Mouse (Mus musculus) ES-E14 (cell line): ENCODE results near the gene Abca6. TPM values are rescaled to one million over a fixed set of nuclear protein-coding genes. Genes with fewer than 3 reads are reported as not detected.
A peak's percentile ranks its signal among the peaks of the same experiment; 100 is the strongest.

Source experiments
- DNase-seq: peaks from one replicate; pipeline ENCODE4 v3.0.0-alpha.2; 2013; ENCODE audit warnings: low read depth, low spot score
- H3K27ac ChIP-seq: 2 replicates; pipeline ENCODE4 v1.5.1; 2012; ENCODE audit warnings: low read depth, mild to moderate bottlenecking, low read length, moderate library complexity, mixed read lengths; ENCODE audit not compliant: poor library complexity, insufficient read depth, severe bottlenecking
- H3K36me3 ChIP-seq: 2 replicates; pipeline ENCODE4 v1.6.1; 2012; ENCODE audit warnings: mild to moderate bottlenecking, low read length, moderate library complexity, mixed read lengths; ENCODE audit not compliant: control insufficient read depth, poor library complexity, insufficient read depth, severe bottlenecking
- H3K4me1 ChIP-seq, 2 experiments: fragments of 150-350 bp in 1 of 2; sonication (generic) in 1 of 2; 2 replicates each; pipeline ENCODE4 v1.6.1; 2012; ENCODE audit warnings: low read length in 2 of 2, mild to moderate bottlenecking in 1 of 2, mixed read lengths in 1 of 2; ENCODE audit not compliant: control insufficient read depth in 2 of 2, insufficient read depth in 2 of 2, poor library complexity in 1 of 2
- H3K4me3 ChIP-seq, 2 experiments: fragments of 150-350 bp in 1 of 2; sonication (generic) in 1 of 2; 2 replicates each; pipeline ENCODE4 v1.5.1; 2012; ENCODE audit warnings: low read length in 2 of 2, low read depth in 1 of 2, mild to moderate bottlenecking in 1 of 2, mixed read lengths in 1 of 2; ENCODE audit not compliant: insufficient read depth in 1 of 2, poor library complexity in 1 of 2, severe bottlenecking in 1 of 2
- H3K9ac ChIP-seq: 2 replicates; pipeline ENCODE4 v1.6.1; 2012; ENCODE audit warnings: low read depth, mild to moderate bottlenecking, low read length, mixed read lengths; ENCODE audit not compliant: poor library complexity, insufficient read depth, severe bottlenecking
- H3K9me3 ChIP-seq: fragments of 150-350 bp; sonication (generic); 2 replicates; pipeline ENCODE4 v1.6.1; 2012; ENCODE audit warnings: low read depth, mild to moderate bottlenecking, low read length; ENCODE audit not compliant: control insufficient read depth, insufficient read depth
- CHD2 ChIP-seq: IDR thresholded peaks from 2 replicates; pipeline ENCODE4 v1.6.1; 2014; ENCODE audit warnings: mild to moderate bottlenecking, low read depth, low read length, inconsistent platforms
- HCFC1 ChIP-seq: IDR thresholded peaks from 2 replicates; pipeline ENCODE4 v1.6.1; 2012; ENCODE audit warnings: low read length, inconsistent platforms, borderline replicate concordance; ENCODE audit not compliant: insufficient read depth
- MAFK ChIP-seq: IDR thresholded peaks from 2 replicates; pipeline ENCODE4 v1.6.1; 2014; ENCODE audit warnings: mild to moderate bottlenecking, low read depth, low read length, inconsistent platforms; ENCODE audit not compliant: insufficient read depth
- ZC3H11A ChIP-seq: IDR thresholded peaks from 2 replicates; pipeline ENCODE4 v1.6.1; 2012; ENCODE audit warnings: low read depth, mild to moderate bottlenecking, inconsistent platforms, low read length, borderline replicate concordance
- ZNF384 ChIP-seq: IDR thresholded peaks from 2 replicates; pipeline ENCODE4 v1.6.1; 2012; ENCODE audit warnings: low read depth, low read length, inconsistent platforms
- in situ Hi-C, 2 experiments: fragments of 600-800 bp; cut with MboI; formaldehyde crosslinking; loops; one replicate each; pipeline ENCODE4 v1.15.1; 2025; ENCODE audit warnings: low sequenced_read_pairs in 2 of 2, inconsistent platforms in 1 of 2; ENCODE audit not compliant: unreplicated experiment in 2 of 2
- total RNA-seq: library from RNA; depleted of rRNA; stranded (reverse); fragments of 300-350 nt; gene quantifications from 2 replicates; pipeline ENCODE4 v1.2.3, GENCODE M21; 2012

The Abca6 gene
- total RNA-seq, 1 experiment: 0.18 TPM

DNA sequence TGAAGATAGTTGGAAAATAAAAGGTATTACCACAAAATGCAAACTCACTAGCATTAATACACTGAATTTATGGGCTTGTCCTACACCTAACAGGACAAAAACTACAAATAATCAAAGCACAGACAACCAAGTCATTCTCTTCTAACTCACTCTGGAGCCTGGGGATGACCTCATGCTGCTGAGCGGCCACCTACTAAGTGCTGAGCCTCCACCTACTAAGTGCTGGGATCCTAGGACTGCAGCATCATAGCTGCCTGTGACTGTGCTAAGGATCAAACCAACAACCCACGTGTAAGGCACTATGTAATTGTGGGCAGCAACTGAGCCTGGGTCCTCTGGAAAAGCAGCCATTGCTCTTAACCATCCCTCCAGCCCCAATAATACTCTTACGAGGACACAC lies 34.8 kb upstream of the Abca6 start:
- no peaks in the 10 kb centered on the region for H3K36me3 ChIP-seq
- no peak overlapping the region for H3K4me3 ChIP-seq
- no peaks in the 10 kb centered on the region for H3K9me3 ChIP-seq
- TF ChIP-seq MAFK (no peak), ZC3H11A (no peak), HCFC1 (no peak), ZNF384 (no peak), CHD2 (no peak)
- no peaks in the 10 kb centered on the region for H3K4me1 ChIP-seq
- in situ Hi-C loops: no loop called here
- H3K27ac ChIP-seq: no peak overlapping the region
- no peak for DNase-seq
- no peak overlapping the region for H3K9ac ChIP-seq

DNA sequence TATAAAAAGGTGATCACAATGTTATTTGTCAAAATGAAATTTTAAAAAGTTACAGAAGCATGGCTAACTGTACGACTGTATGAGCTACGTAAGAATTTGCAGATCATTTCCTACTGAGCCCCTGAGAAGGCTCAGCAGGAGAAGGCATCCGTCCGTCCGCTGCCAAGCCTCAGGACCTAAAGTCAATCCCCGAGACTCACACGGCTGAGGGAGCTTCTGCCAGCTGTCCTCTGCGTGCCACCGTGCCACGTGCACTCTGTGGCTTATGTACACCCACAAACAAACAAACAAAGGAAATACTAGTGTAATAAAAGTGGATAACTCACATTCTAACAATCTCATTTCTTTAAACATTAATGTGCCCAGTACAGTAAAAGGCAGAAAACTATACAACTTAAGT lies 33.3 kb upstream of the Abca6 start:
- DNase-seq: no peak
- no peaks in the 10 kb centered on the region for H3K36me3 ChIP-seq
- H3K9ac ChIP-seq: no peak overlapping the region
- TF ChIP-seq ZC3H11A: no peak
- H3K4me1 ChIP-seq: no peaks in the 10 kb centered on the region
- no peak overlapping the region for H3K4me3 ChIP-seq
- H3K27ac ChIP-seq: no peak overlapping the region
- in situ Hi-C loops: no loop called here
- no peaks in the 10 kb centered on the region for H3K9me3 ChIP-seq

DNA sequence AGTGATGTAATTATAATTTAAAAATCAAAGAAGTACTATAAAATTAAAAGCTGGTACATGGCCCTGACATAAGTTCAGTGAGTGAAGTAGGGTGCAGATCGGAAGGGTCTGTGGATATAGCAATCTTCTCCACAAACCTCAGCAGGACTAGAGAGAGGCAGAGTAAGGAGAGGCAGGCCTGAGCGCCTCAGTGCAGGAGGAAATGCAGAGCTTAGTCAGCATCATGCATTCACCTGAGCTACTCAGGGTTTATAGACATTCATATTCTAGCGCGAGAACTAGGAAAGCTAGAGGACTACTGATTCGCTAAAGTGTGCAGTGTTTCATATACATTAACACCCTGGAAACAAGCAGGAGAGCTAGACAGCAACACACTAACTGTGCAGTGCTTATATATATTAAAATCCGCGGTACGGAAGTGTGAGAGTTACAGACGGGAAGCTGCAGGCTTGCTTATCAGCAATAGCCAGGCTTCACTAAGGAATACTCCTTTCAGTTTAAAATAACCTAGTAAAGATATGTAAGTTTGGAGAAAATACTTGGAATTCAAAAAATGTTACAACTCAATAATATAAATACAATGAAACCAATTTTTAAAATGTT lies 32.7 kb upstream of the Abca6 start:
- Histone ChIP-seq H3K9me3 (no peaks in the 10 kb centered on the region), H3K4me3 (no peak overlapping the region), H3K36me3 (no peaks in the 10 kb centered on the region), H3K9ac (no peak overlapping the region), H3K4me1 (no peaks in the 10 kb centered on the region), H3K27ac (no peak overlapping the region)
- DNase-seq: no peak
- TF ChIP-seq HCFC1 (no peak), ZNF384 (no peak), ZC3H11A (no peak)
- in situ Hi-C loops: no loop called here

DNA sequence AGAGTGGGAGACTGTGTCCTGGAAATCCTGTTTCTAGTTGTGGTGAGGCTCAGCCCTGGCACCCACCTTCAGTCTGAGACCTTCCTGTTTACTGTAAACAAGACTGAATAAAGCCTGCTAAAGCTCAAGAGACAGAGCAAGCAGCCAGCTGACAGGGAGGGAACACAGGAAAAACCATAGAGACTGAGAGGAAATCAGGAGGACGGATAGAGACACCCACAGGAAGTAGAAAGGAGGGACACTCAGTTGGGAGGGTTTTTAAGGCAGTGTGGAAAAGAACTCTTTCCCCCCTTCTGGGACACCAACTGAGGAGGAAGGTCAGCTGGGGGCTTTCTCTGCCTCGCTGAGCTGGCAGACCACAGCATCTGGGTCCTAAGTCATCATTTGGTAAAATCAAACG lies 23.2 kb upstream of the Abca6 start:
- H3K4me1 ChIP-seq: no peaks in the 10 kb centered on the region
- no peaks in the 10 kb centered on the region for H3K9me3 ChIP-seq
- no peaks in the 10 kb centered on the region for H3K36me3 ChIP-seq
- H3K27ac ChIP-seq: no peak overlapping the region
- H3K4me3 ChIP-seq: peak overlapping the region in 1 of 2 experiments; percentile 22; a peak in 1 of 4 replicates
- no peak for DNase-seq
- H3K9ac ChIP-seq: no peak overlapping the region
- TF ChIP-seq ZNF384: no peak
- TF ChIP-seq MAFK: no peak
- TF ChIP-seq ZC3H11A: no peak
- TF ChIP-seq CHD2: no peak
- no peak for TF ChIP-seq HCFC1
- in situ Hi-C loops: no loop called here

DNA sequence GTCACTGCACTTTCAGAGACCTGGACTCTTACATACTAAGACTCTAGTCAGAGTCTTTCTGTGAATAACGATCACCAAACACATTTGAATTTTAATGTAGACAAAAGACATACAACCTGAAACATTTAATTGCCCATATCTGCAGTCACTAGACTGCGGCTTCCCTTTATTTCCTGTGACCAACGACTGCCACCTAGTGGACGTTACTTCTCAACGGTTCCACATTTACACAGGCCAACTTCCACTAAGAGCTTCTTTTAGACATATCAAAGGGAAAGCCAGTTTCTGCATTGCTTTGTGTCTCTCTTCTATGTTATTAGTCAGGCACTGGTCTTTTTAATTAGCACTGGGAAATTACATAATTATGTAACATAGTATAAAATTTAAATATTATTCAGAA lies 20.2 kb upstream of the Abca6 start:
- H3K9me3 ChIP-seq: no peaks in the 10 kb centered on the region
- no peak overlapping the region for H3K4me3 ChIP-seq
- H3K9ac ChIP-seq: no peak overlapping the region
- in situ Hi-C loops: no loop called here
- H3K27ac ChIP-seq: no peak overlapping the region
- 0 out of 4 replicates have a peak, but pooled peaks cover 0 to 1% of the 10 kb centered on the region in 2 experiments for H3K4me1 ChIP-seq
- H3K36me3 ChIP-seq: no peaks in the 10 kb centered on the region
- peak; percentile 67 for DNase-seq
- TF ChIP-seq ZNF384: no peak
- no peak for TF ChIP-seq CHD2
